Comparison of ENCODE assay signal across 15 mouse cellular contexts in genomic region chr7:126659771-126660170, GRCm38 (mm10). TPM values are rescaled to one million over a fixed set of nuclear protein-coding genes. Genes with fewer than 3 reads are reported as not detected.
A peak's percentile ranks its signal among the peaks of the same experiment; 100 is the strongest.
DNase-seq lines count a peak whose midpoint lies in the region.
"Had no signal": no experiment of that assay in that cellular context is flagged by ENCODE, and none has a peak within 500 bp of the region (broad histone marks: within the 10 kb centered on the region; RNA-seq: fewer than 3 reads in every experiment).

No protein-coding gene starts in this region.

- DNase-seq in adrenal gland, adult 2 months, result peak; percentile 57
- DNase-seq in adrenal gland, postnatal 4 days (ENCODE audit: low spot score in 2 of 2), result no peak
- DNase-seq in adrenal gland, postnatal 14 days, result peak; percentile 37
- DNase-seq in adrenal gland, adult 8-10 months, result no peak
- no peak for DNase-seq in kidney, adult 8-10 months
- DNase-seq: B cell, adult 2 months; cerebellum, adult 11 months; cerebellum, adult 18-20 months; cerebellum, adult 8-10 months; cerebellum, adult 9-11 months; cerebellum, postnatal 14 days; cerebellum, postnatal 36 days; embryo, embryonic 11 days had no signal

RNA-seq across cellular contexts. Expression of gene Sgf29, which starts 10.7 kb away (rescaled TPM):
- 10 to 100 TPM; 39.9 to 49.7 TPM for total RNA-seq in adrenal gland, adult 2 months (2021)
- polyA plus RNA-seq in adrenal gland, adult 2 months (2012; rRNA removed), result 64.5 and 74.4 TPM in 2 replicates
- total RNA-seq in adrenal gland, postnatal 4 days (2021), result 10 to 100 TPM; 30.4 to 33.5 TPM
- 38.3 and 48.0 TPM in 2 replicates for total RNA-seq in adrenal gland, postnatal 14 days (2021)
- total RNA-seq in adrenal gland, adult 8-10 months (2022), result 10 to 100 TPM; 30.5 to 44.4 (median 38.2) TPM

RNA-seq across cellular contexts. Expression of gene Sult1a1, which starts 16.5 kb away (rescaled TPM):
- 10 to 100 TPM; 48.1 to 52.7 TPM for total RNA-seq in adrenal gland, adult 2 months (2021)
- polyA plus RNA-seq in adrenal gland, adult 2 months (2012; rRNA removed), result 29.3 and 34.3 TPM in 2 replicates
- total RNA-seq in adrenal gland, postnatal 4 days (2021), result 10 to 100 TPM; 24.0 to 45.6 TPM
- total RNA-seq in adrenal gland, postnatal 14 days (2021), result 81.6 and 83.8 TPM in 2 replicates
- 10 to 100 TPM; 33.4 to 42.0 (median 40.2) TPM for total RNA-seq in adrenal gland, adult 8-10 months (2022)
- polyA plus RNA-seq: erythroblast, embryonic 14.5 days; G1E had no signal

RNA-seq across cellular contexts. Expression of gene Nupr1, which starts 29.1 kb away (rescaled TPM):
- total RNA-seq in adrenal gland, adult 2 months (2021), result 10 to 100 TPM; 22.9 to 26.3 TPM
- polyA plus RNA-seq in adrenal gland, adult 2 months (2012; rRNA removed), result 2.8 and 4.4 TPM in 2 replicates
- 10 to 100 TPM in 1 of 2 experiments, 1 to 10 TPM in 1; 7.5 to 15.3 TPM for total RNA-seq in adrenal gland, postnatal 4 days (2021)
- total RNA-seq in adrenal gland, postnatal 14 days (2021), result 16.2 and 21.5 TPM in 2 replicates
- 10 to 100 TPM in 2 of 4 experiments, 1 to 10 TPM in 2; 7.9 to 17.5 (median 10.3) TPM for total RNA-seq in adrenal gland, adult 8-10 months (2022)

RNA-seq across cellular contexts. Expression of gene Bola2, which starts 35.4 kb away (rescaled TPM):
- total RNA-seq in adrenal gland, adult 2 months (2021), result 100 to 1,000 TPM; 101 to 104 TPM
- 44.1 and 48.7 TPM in 2 replicates for polyA plus RNA-seq in adrenal gland, adult 2 months (2012; rRNA removed)
- total RNA-seq in adrenal gland, postnatal 4 days (2021), result 10 to 100 TPM; 85.4 to 98.8 TPM
- total RNA-seq in adrenal gland, postnatal 14 days (2021), result 74.9 and 82.9 TPM in 2 replicates
- total RNA-seq in adrenal gland, adult 8-10 months (2022), result 100 to 1,000 TPM in 1 of 4 experiments, 10 to 100 TPM in 3; 78.0 to 116 (median 95.6) TPM

RNA-seq across cellular contexts. Expression of gene Slx1b, which starts 35.8 kb away (rescaled TPM):
- 10 to 100 TPM; 11.3 to 13.5 TPM for total RNA-seq in adrenal gland, adult 2 months (2021)
- polyA plus RNA-seq in adrenal gland, adult 2 months (2012; rRNA removed), result 35.0 and 35.7 TPM in 2 replicates
- total RNA-seq in adrenal gland, postnatal 4 days (2021), result 10 to 100 TPM; 18.4 to 18.9 TPM
- total RNA-seq in adrenal gland, postnatal 14 days (2021), result 10.7 and 18.6 TPM in 2 replicates
- total RNA-seq in adrenal gland, adult 8-10 months (2022), result 10 to 100 TPM; 14.7 to 21.1 (median 18.2) TPM

Comparison
In these comparisons a context has a peak if more than half of its experiments do, and no peak if none do; other contexts are left out.
1. DNase-seq: peak in adrenal gland, adult 2 months (single experiment) and adrenal gland, postnatal 14 days (single experiment); none in adrenal gland, postnatal 4 days (0 of 2), adrenal gland, adult 8-10 months (single experiment) and kidney, adult 8-10 months (0 of 2).